Mouse (Mus musculus) CH12.LX (cell line): ENCODE data around the gene Supt7l. TPM values are rescaled to one million over a fixed set of nuclear protein-coding genes. Genes with fewer than 3 reads are reported as not detected.
"Not testable (repeated sequence)": the region's sequence is repeated elsewhere in the genome, so short reads cannot be mapped to it uniquely, and the experiment has no call there.

Source experiments
- DNase-seq: peaks from one replicate; pipeline ENCODE4 v3.0.0-alpha.2; 2013; ENCODE audit errors: extremely low read depth
- H3K27ac ChIP-seq: 2 replicates; pipeline ENCODE4 v1.5.1; 2012; ENCODE audit warnings: low read depth, mild to moderate bottlenecking, control low read depth, moderate library complexity; ENCODE audit not compliant: insufficient read depth
- H3K27me3 ChIP-seq: replicated peaks from 2 replicates; pipeline ENCODE3; 2012; ENCODE audit warnings: inconsistent platforms
- H3K36me3 ChIP-seq, 2 experiments: replicated peaks in 1 of 2; 2 replicates each; pipeline versions ENCODE3 to v1.6.1; 2012; ENCODE audit warnings: inconsistent platforms in 1 of 2, low read length in 1 of 2, mild to moderate bottlenecking in 1 of 2, mixed read lengths in 1 of 2, moderate library complexity in 1 of 2; ENCODE audit not compliant: control insufficient read depth in 1 of 2, insufficient read depth in 1 of 2
- H3K4me1 ChIP-seq, 2 experiments: 2 replicates each; pipeline ENCODE4 v1.6.1; 2012; ENCODE audit warnings: inconsistent platforms in 1 of 2, moderate library complexity in 1 of 2; ENCODE audit not compliant: insufficient read depth in 2 of 2, control insufficient read depth in 1 of 2
- H3K4me2 ChIP-seq: 2 replicates; pipeline ENCODE4 v1.6.1; 2012; ENCODE audit warnings: low read depth, mild to moderate bottlenecking, control low read depth; ENCODE audit not compliant: poor library complexity, insufficient read depth, severe bottlenecking
- H3K4me3 ChIP-seq, 3 experiments: fragments of 150-350 bp in 1 of 3; sonication (generic) in 1 of 3; replicated peaks in 1 of 3; 2 replicates each; pipeline versions ENCODE3 to v1.5.1; 2011 to 2012; ENCODE audit warnings: low read depth in 2 of 3, low read length in 2 of 3, mild to moderate bottlenecking in 2 of 3, moderate library complexity in 2 of 3, control low read depth in 1 of 3, improper control_type of control experiment in 1 of 3, inconsistent platforms in 1 of 3, mixed read lengths in 1 of 3; ENCODE audit not compliant: poor library complexity in 1 of 3
- H3K79me2 ChIP-seq: replicated peaks from 2 replicates; pipeline ENCODE4 v1.6.1; 2012; ENCODE audit warnings: mild to moderate bottlenecking, moderate library complexity; ENCODE audit not compliant: control insufficient read depth, poor library complexity, insufficient read depth, severe bottlenecking; ENCODE audit errors: extremely low read depth
- H3K9ac ChIP-seq: 2 replicates; pipeline ENCODE4 v1.6.1; 2012; ENCODE audit warnings: low read depth, mild to moderate bottlenecking, control low read depth, moderate library complexity; ENCODE audit not compliant: insufficient read depth
- H3K9me3 ChIP-seq: replicated peaks from 2 replicates; pipeline ENCODE3; 2012; ENCODE audit warnings: low read length, inconsistent platforms, mixed read lengths
- BHLHE40 ChIP-seq: IDR thresholded peaks from 2 replicates; pipeline ENCODE4 v1.6.1; 2011; ENCODE audit warnings: mild to moderate bottlenecking, low read depth, low read length, improper control_type of control experiment
- CHD1 ChIP-seq: IDR thresholded peaks from 2 replicates; pipeline ENCODE4 v1.6.1; 2012; ENCODE audit warnings: low read depth, low read length, improper control_type of control experiment, inconsistent platforms
- ELF1 ChIP-seq: IDR thresholded peaks from 2 replicates; pipeline ENCODE4 v1.6.1; 2014; ENCODE audit warnings: low read depth, mild to moderate bottlenecking, inconsistent platforms, low read length, improper control_type of control experiment
- ETS1 ChIP-seq: conservative IDR thresholded peaks from 2 replicates; pipeline ENCODE4 v1.6.1; 2012; ENCODE audit warnings: low read depth, mild to moderate bottlenecking, inconsistent platforms, low read length, improper control_type of control experiment, moderate library complexity
- JUN ChIP-seq: IDR thresholded peaks from 2 replicates; pipeline ENCODE4 v1.6.1; 2011; ENCODE audit warnings: low read depth, mild to moderate bottlenecking, low read length, improper control_type of control experiment, moderate library complexity; ENCODE audit not compliant: insufficient read depth
- JUND ChIP-seq: conservative IDR thresholded peaks from 2 replicates; pipeline ENCODE4 v1.6.1; 2011; ENCODE audit warnings: low read depth, low read length, improper control_type of control experiment
- MAX ChIP-seq: IDR thresholded peaks from 2 replicates; pipeline ENCODE4 v1.6.1; 2011; ENCODE audit warnings: low read length, improper control_type of control experiment
- NRF1 ChIP-seq: IDR thresholded peaks from 2 replicates; pipeline ENCODE4 v1.6.1; 2014; ENCODE audit warnings: low read depth, mild to moderate bottlenecking, inconsistent platforms, low read length, improper control_type of control experiment, moderate library complexity
- PAX5 ChIP-seq: IDR thresholded peaks from 2 replicates; pipeline ENCODE4 v1.6.1; 2012; ENCODE audit warnings: low read length, inconsistent platforms, mixed read lengths
- SMC3 ChIP-seq: IDR thresholded peaks from 2 replicates; pipeline ENCODE4 v1.6.1; 2011; ENCODE audit warnings: low read depth, low read length, improper control_type of control experiment
- dilution Hi-C: fragments of 300-500 bp; cut with MboI; formaldehyde crosslinking; loops from 2 replicates; pipeline ENCODE4 v1.14.3; 2020; ENCODE audit warnings: low sequenced_read_pairs; ENCODE audit not compliant: extremely low pct_unique_long_range_greater_than_20kb, extremely low pct_ligation_motif_present
- in situ Hi-C: fragments of 300-500 bp; cut with MboI; formaldehyde crosslinking; loops from 3 replicates; pipeline ENCODE4 v1.14.3; 2019; ENCODE audit warnings: low sequenced_read_pairs, low pct_ligation_motif_present, low pct_unique_long_range_greater_than_20kb, mixed read lengths
- polyA plus RNA-seq: library from polyadenylated mRNA; unstranded; fragments of >175 nt; gene quantifications from 2 replicates; pipeline ENCODE4 v1.2.1, GENCODE M21; 2012; ENCODE audit warnings: low read depth; ENCODE audit not compliant: insufficient read length
- total RNA-seq, 2 experiments: library from RNA; depleted of rRNA; stranded (reverse); fragments of 300-350 nt in 1 of 2; fragments of >200 nt in 1 of 2; gene quantifications; 2 replicates each; pipeline ENCODE4 v1.2.3; 2012 to 2014

Supt7l gene
- 12.8 and 13.3 TPM in 2 replicates for total RNA-seq (2012; rRNA removed)
- 15.9 and 16.8 TPM in 2 replicates for total RNA-seq (2014; rRNA removed)
- 13.2 and 16.2 TPM in 2 replicates for polyA plus RNA-seq

- in situ Hi-C loops, H3K27ac ChIP-seq, H3K27me3 ChIP-seq, H3K9me3 ChIP-seq, dilution Hi-C loops, DNase-seq: not testable (repeated sequence)
- Histone ChIP-seq H3K4me3 (peak within 1 kb of the TSS; percentile 77 to 99 (median 99)), H3K4me1 (peaks cover 7 to 33% of the 10 kb centered on the region in 2 experiments; a peak in 3 of 4 replicates), H3K36me3 (peaks cover 29 to 48% of the 10 kb centered on the region in 2 experiments), H3K79me2 (peaks cover 28% of the 10 kb centered on the region), H3K9ac (peak within 1 kb of the TSS; percentile 92), H3K4me2 (peak within 1 kb of the TSS; percentile 99)
These were observed at the start of gene Supt7l for GRCm38 (mm10) chr5:31527707-31528106. Supt7l (minus strand) TSS chr5:31527807.

DNA sequence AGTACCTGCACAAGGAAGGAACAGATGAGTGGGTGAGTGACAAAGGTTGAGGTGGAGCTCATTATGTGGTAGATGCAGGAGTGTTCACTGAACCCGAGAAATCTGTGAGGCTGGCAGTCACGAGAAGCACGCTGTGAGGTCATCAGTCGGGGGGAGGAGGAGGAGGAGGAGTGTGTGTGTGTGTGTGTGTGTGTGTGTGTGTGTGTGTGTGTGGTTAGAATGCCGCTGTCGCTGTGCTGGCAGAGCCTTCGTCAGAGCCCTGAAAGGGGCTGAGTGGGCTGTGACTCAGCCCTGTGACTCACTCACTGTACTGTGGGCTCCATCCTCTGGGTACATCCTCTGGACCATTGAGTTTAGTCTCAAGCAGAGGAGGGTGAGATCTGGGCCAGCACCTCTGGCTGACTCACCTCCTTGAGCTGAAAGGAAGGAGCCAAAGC is 49.0 kb upstream of the Supt7l start:
- Histone ChIP-seq H3K9ac (no peak overlapping the region), H3K9me3 (no peaks in the 10 kb centered on the region), H3K36me3 (peaks cover 0 to 10% of the 10 kb centered on the region in 2 experiments), H3K4me3 (no peak overlapping the region), H3K4me1 (peaks cover 0 to 7% of the 10 kb centered on the region in 2 experiments; a peak in 2 of 4 replicates), H3K27ac (no peak overlapping the region), H3K27me3 (no peaks in the 10 kb centered on the region), H3K79me2 (no peaks in the 10 kb centered on the region)
- in situ Hi-C loops = no loop called here
- dilution Hi-C loops = no loop called here
- DNase-seq = peak; percentile 13
- peak; percentile 47; the same call in 1 of the 2 replicates for TF ChIP-seq BHLHE40
- no peak for TF ChIP-seq CHD1
- TF ChIP-seq, all 38 proteins: peak for 1
- 0 out of 2 replicates have a peak overlapping the region, but pooled peaks have one; percentile 21 for H3K4me2 ChIP-seq

- peaks cover 0 to 29% of the 10 kb centered on the region in 2 experiments for H3K36me3 ChIP-seq
- dilution Hi-C loops (no loop called here), in situ Hi-C loops (no loop called here)
- H3K4me2 ChIP-seq = no peak overlapping the region
- no peak overlapping the region for H3K4me3 ChIP-seq
- no peak overlapping the region for H3K27ac ChIP-seq
- H3K79me2 ChIP-seq = no peaks in the 10 kb centered on the region
- no peaks in the 10 kb centered on the region for H3K9me3 ChIP-seq
- H3K27me3 ChIP-seq = no peaks in the 10 kb centered on the region
- TF ChIP-seq ELF1 (no peak), ETS1 (no peak), PAX5 (no peak), SMC3 (no peak), MAX (no peak), JUND (no peak), JUN (no peak), NRF1 (no peak)
- peaks cover 6 to 7% of the 10 kb centered on the region in 2 experiments for H3K4me1 ChIP-seq
- H3K9ac ChIP-seq = no peak overlapping the region
- DNase-seq = no peak
These were observed 46.1 kb upstream of the Supt7l start for GRCm38 (mm10) chr5:31573722-31574121.
